Mouse (Mus musculus): Measurements from ENCODE around the gene Atxn7.

Gene Atxn7

DNA sequence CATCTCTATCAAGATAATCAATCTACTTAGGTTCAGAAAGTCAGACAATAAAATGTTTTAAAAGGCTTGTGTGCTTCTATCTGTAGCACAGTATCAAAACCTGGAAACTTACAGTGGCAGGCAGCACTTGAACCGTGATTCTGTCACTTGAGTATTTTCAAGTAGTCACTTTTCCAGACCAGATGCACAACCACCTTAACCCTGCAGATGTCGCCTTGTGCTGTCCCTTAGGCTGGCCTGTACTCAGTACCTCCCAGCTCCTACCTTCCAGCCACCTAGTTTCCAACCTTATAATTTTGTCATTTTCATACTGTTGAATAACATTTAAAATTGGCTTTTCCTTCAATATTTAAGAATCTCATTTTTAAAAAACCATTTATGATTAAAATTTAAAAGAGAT is 20.9 kb downstream of the Atxn7 start:
- DNase-seq (ENCODE audit: inconsistent age in 2 of 2, low spot score in 1 of 2) = peak in 1 of 2 experiments; percentile 55

DNA sequence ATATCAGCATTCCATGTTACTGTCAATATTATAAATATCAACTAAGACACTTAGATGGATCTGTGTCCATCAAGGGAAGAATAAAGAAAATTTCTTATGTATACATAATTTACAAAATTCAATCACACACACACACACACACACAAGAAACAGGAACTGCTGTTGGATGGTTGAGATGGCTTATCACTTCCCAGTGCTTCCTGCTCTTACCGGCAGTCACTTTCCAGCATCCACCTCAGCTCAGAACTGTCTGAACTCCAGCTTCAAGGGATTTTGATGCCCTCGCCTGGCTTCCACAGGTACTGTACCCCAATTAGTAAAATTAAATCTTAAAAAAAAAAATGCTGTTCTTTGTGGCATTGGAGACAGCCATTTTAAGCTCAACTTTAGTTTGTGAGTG is 27.2 kb downstream of the Atxn7 start:
- no peak for DNase-seq (ENCODE audit: inconsistent age in 2 of 2, low spot score in 1 of 2)

DNA sequence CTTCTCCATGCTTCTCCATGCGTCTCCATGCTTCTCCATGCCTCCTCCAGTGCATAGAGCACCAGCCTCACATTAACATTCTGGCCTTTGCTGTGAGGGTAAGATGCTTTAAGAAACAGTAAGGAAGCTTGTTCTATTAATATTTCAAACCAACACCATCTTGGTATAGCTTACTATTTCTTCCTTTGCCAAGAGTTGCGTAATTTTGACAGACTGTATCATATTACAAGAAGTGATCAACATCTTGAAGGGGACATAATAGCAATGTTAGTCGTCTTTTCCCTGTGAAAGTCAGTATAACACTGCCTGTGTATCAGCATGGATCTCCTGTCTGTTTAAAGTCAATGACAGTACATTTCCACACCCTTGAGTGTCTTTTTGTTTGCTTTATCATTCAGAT is 29.5 kb downstream of the Atxn7 start:
- no peak for DNase-seq (ENCODE audit: inconsistent age in 2 of 2, low spot score in 1 of 2)

- DNase-seq (ENCODE audit: inconsistent age in 2 of 2, low spot score in 1 of 2) = peak in 1 of 2 experiments; percentile 52
These were observed 34.2 kb downstream of the Atxn7 start for GRCm38 (mm10) chr14:13995206-13996097.

GRCm38 (mm10) chr14:14002771-14003170 is 41.5 kb downstream of the Atxn7 start:
- no peak for DNase-seq (ENCODE audit: inconsistent age in 2 of 2, low spot score in 1 of 2)

DNA sequence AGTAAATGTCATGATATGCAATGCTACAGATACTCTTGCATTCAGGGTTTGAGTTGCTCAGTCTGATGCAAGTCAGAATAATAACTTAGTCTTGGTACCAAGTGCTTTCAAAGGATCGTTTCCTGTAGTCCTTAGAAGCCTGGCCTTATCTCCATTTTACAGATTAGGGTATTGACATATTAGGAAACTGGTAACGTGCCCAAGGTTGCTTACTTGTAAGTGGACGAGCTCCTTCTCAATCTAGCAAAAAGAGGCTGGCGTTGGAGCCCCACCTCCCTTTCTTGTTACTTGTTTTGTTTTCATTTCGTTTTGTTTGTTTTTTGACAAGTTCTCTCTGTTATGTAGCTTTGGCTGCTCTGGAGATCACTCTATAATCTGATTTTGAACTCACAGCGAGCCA is 48.5 kb downstream of the Atxn7 start:
- DNase-seq (ENCODE audit: inconsistent age in 2 of 2, low spot score in 1 of 2) = peak in 1 of 2 experiments; percentile 74

DNA sequence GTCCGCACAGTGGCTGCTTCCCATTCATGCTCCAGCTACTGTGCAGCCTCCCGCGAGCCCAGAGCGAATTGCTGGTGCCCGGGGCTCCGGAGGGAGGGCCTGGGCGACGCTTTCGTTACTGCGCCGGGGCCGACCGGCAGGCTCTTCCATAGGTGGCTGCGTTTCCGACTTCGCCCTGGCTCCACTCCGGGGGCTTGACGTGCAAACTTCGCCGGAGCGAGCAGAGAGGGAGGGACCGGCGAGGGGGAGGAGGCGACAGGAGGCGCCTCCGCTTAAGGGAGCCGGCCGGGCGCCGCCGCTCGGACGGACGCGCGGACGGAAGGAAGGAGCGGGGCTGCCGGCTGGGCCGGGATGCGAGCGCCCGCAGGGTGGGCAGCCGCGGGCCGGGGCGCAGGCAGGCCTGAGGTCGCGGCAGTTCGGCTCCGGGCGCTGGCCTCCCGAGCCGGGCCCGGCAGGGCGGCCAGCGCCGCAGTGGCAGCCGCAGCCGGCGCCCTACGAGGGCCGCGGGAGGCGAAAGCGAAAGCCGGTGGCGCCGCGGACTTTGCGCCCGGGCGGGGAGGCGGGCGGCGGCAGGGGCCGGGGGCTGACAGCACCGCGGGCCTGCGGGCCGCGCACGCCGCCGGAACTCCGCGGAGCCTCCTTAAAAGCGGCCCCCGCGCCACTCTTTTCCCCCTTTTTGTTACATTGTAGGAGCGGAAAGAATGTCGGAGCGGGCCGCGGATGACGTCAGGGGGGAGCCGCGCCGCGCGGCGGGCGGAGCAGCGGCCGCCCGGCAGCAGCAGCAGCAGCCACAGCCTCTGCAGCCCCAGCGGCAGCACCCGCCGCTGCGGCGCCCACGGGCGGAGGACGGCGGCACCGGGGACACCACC is 51.4 kb downstream of the Atxn7 start:
- peak; percentile 92 to 96 for DNase-seq (ENCODE audit: inconsistent age in 2 of 2, low spot score in 1 of 2)

DNA sequence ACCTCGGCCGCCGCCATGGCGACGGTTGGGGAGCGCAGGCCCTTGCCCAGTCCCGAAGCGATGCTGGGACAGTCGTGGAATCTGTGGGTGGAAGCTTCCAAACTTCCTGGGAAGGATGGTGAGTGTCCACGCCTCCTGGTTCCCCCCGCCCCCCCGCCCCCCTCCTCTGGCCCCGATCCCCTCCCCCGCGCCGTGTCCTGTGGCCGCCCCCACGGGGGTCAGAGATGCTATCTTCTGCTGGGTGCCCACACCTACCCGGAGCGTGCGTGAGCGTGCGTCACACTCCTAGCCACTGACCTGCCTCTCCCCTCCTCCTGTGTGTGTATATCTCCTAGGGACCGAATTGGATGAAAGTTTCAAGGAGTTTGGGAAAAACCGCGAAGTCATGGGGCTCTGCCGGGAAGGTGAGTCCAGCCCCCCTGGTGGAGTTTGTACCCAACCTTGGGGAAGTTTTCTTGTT is 52.0 kb downstream of the Atxn7 start:
- peak in 1 of 2 experiments; percentile 73 for DNase-seq (ENCODE audit: inconsistent age in 2 of 2, low spot score in 1 of 2)

GRCm38 (mm10) chr14:14014636-14015375 is 53.6 kb downstream of the Atxn7 start:
- peak in 1 of 2 experiments; percentile 51 for DNase-seq (ENCODE audit: inconsistent age in 2 of 2, low spot score in 1 of 2)

GRCm38 (mm10) chr14:14019155-14019894 is 58.1 kb downstream of the Atxn7 start:
- no peak for DNase-seq (ENCODE audit: inconsistent age in 2 of 2, low spot score in 1 of 2)

DNA sequence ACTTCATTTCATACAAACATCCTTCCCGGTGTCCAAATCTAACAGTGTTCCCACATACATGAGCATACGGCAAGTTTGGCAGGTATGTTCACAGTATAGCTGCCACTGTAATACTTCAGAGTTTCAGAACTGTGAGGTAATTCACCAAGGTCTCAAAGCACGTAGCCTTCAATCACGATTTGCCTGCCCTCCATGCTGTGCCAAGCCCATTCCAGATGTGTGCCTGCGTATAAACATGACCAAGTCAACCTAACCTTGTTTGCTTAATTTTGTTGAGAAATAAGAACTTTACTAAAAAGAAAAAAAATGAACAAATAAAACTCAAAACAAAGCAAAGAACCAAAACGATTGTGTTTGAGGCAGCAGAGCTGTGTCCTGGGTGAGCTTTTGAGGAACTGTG is 60.0 kb downstream of the Atxn7 start:
- no peak for DNase-seq (ENCODE audit: inconsistent age in 2 of 2, low spot score in 1 of 2)

DNA sequence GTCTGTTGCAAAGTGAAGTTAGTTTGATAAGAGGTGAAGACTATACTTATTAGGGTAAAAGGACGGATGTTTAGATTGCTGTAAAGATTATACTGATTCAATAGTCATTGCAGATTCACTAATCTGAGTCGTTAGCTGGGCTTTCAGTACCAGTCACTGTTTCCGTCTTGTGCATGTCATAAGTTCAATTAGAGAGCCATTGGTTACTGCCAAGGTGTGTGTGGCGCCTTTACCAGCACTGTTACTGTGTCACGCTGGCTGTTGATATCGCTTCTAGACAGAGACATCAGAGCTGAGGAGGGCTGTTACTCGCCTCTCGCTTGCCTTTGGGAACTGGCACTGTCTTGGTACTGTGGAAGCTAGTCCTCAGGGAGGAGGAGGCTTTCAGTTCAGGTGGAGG is 64.6 kb downstream of the Atxn7 start:
- no peak for DNase-seq (ENCODE audit: inconsistent age in 2 of 2, low spot score in 1 of 2)

DNA sequence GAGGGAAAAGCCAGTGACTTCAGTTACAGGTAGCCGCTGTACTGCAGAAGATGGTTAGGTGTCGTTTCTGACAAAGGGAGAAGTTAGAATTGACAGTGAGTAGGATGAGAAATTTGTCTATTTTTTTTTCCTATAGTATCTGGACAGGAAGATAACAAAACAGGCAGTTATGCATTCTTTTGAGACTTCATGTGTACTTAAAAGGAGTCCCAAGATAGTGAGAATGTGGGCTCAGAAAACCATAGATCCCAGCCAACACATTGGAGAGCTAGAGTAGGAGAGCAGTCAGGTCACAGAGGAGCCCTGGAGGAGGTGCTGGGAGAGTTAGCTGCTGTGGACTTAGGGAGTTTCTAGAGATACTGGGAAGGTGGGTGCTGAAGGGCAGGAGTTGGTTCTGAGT is 69.4 kb downstream of the Atxn7 start:
- no peak for DNase-seq (ENCODE audit: inconsistent age in 2 of 2, low spot score in 1 of 2)

- DNase-seq (ENCODE audit: inconsistent age in 2 of 2, low spot score in 1 of 2) = no peak
These were observed 71.6 kb downstream of the Atxn7 start for GRCm38 (mm10) chr14:14032842-14033241.

- no peak for DNase-seq (ENCODE audit: inconsistent age in 2 of 2, low spot score in 1 of 2)
These were observed 75.1 kb downstream of the Atxn7 start for GRCm38 (mm10) chr14:14036352-14036751.

- no peak for DNase-seq (ENCODE audit: inconsistent age in 2 of 2, low spot score in 1 of 2)
These were observed 77.0 kb downstream of the Atxn7 start for GRCm38 (mm10) chr14:14038233-14038632.

- no peak for DNase-seq (ENCODE audit: inconsistent age in 2 of 2, low spot score in 1 of 2)
These were observed 81.1 kb downstream of the Atxn7 start for GRCm38 (mm10) chr14:14042336-14042735.

DNA sequence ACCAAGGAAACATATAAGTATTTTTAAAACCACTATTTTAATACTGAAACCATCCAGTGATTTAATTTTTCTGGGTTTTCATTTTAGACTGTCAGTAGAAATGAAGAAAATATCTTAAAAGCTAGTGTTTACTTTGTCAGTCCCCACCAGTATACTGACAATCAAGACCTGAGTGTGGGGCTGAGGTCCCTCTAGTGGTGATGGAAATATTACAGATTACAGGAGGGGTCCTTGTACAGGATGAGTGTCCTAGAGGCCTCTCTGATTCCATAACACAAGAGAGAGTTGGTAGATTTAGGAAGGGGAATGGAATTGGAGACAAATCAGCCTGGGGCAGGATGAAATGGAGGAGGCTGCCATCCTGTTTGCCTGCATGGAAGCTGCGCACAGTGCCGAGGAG is 93.1 kb downstream of the Atxn7 start:
- peak in 1 of 2 experiments; percentile 67 for DNase-seq (ENCODE audit: inconsistent age in 2 of 2, low spot score in 1 of 2)

DNA sequence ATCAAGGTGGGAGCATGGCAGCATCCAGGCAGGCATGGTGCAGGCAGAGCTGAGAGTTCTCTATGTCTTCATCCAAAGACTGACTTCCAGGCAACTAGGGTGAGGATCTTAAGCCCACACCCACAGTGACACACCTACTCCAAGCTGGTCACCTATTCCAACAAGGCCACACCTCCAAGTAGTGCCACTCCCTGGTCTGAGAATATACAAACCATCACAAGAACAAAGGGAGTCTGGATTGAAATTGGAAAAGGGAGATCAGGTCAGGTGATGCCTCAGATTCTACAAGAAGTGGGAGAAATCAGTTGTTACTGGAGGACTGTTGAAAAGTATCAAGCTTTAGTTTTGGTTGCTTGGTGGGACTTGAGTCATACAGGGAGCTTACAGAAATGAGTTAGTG is 98.4 kb downstream of the Atxn7 start:
- peak in 1 of 2 experiments; percentile 75 for DNase-seq (ENCODE audit: inconsistent age in 2 of 2, low spot score in 1 of 2)

GRCm38 (mm10) chr14:14062531-14063245 is 101.4 kb downstream of the Atxn7 start:
- no peak for DNase-seq (ENCODE audit: inconsistent age in 2 of 2, low spot score in 1 of 2)
